Mouse (Mus musculus) CH12.LX (cell line): Measurements from ENCODE around the gene Krtap12-1. TPM values are rescaled to one million over a fixed set of nuclear protein-coding genes. Genes with fewer than 3 reads are reported as not detected.

Experiments
- DNase-seq: peaks from one replicate; pipeline ENCODE4 v3.0.0-alpha.2; 2013; ENCODE audit errors: extremely low read depth
- H3K27ac ChIP-seq: 2 replicates; pipeline ENCODE4 v1.5.1; 2012; ENCODE audit warnings: low read depth, mild to moderate bottlenecking, control low read depth, moderate library complexity; ENCODE audit not compliant: insufficient read depth
- H3K27me3 ChIP-seq: replicated peaks from 2 replicates; pipeline ENCODE3; 2012; ENCODE audit warnings: inconsistent platforms
- H3K36me3 ChIP-seq, 2 experiments: replicated peaks in 1 of 2; 2 replicates each; pipeline versions ENCODE3 to v1.6.1; 2012; ENCODE audit warnings: inconsistent platforms in 1 of 2, low read length in 1 of 2, mild to moderate bottlenecking in 1 of 2, mixed read lengths in 1 of 2, moderate library complexity in 1 of 2; ENCODE audit not compliant: control insufficient read depth in 1 of 2, insufficient read depth in 1 of 2
- H3K4me1 ChIP-seq, 2 experiments: 2 replicates each; pipeline ENCODE4 v1.6.1; 2012; ENCODE audit warnings: inconsistent platforms in 1 of 2, moderate library complexity in 1 of 2; ENCODE audit not compliant: insufficient read depth in 2 of 2, control insufficient read depth in 1 of 2
- H3K4me2 ChIP-seq: 2 replicates; pipeline ENCODE4 v1.6.1; 2012; ENCODE audit warnings: low read depth, mild to moderate bottlenecking, control low read depth; ENCODE audit not compliant: poor library complexity, insufficient read depth, severe bottlenecking
- H3K4me3 ChIP-seq, 3 experiments: fragments of 150-350 bp in 1 of 3; sonication (generic) in 1 of 3; replicated peaks in 1 of 3; 2 replicates each; pipeline versions ENCODE3 to v1.5.1; 2011 to 2012; ENCODE audit warnings: low read depth in 2 of 3, low read length in 2 of 3, mild to moderate bottlenecking in 2 of 3, moderate library complexity in 2 of 3, control low read depth in 1 of 3, improper control_type of control experiment in 1 of 3, inconsistent platforms in 1 of 3, mixed read lengths in 1 of 3; ENCODE audit not compliant: poor library complexity in 1 of 3
- H3K79me2 ChIP-seq: replicated peaks from 2 replicates; pipeline ENCODE4 v1.6.1; 2012; ENCODE audit warnings: mild to moderate bottlenecking, moderate library complexity; ENCODE audit not compliant: control insufficient read depth, poor library complexity, insufficient read depth, severe bottlenecking; ENCODE audit errors: extremely low read depth
- H3K9ac ChIP-seq: 2 replicates; pipeline ENCODE4 v1.6.1; 2012; ENCODE audit warnings: low read depth, mild to moderate bottlenecking, control low read depth, moderate library complexity; ENCODE audit not compliant: insufficient read depth
- H3K9me3 ChIP-seq: replicated peaks from 2 replicates; pipeline ENCODE3; 2012; ENCODE audit warnings: low read length, inconsistent platforms, mixed read lengths
- BHLHE40 ChIP-seq: IDR thresholded peaks from 2 replicates; pipeline ENCODE4 v1.6.1; 2011; ENCODE audit warnings: mild to moderate bottlenecking, low read depth, low read length, improper control_type of control experiment
- E2F4 ChIP-seq: IDR thresholded peaks from 2 replicates; pipeline ENCODE4 v1.6.1; 2011; ENCODE audit warnings: low read depth, low read length, improper control_type of control experiment; ENCODE audit not compliant: insufficient replicate concordance
- ELF1 ChIP-seq: IDR thresholded peaks from 2 replicates; pipeline ENCODE4 v1.6.1; 2014; ENCODE audit warnings: low read depth, mild to moderate bottlenecking, inconsistent platforms, low read length, improper control_type of control experiment
- EP300 ChIP-seq: IDR thresholded peaks from 2 replicates; pipeline ENCODE4 v1.6.1; 2011; ENCODE audit warnings: low read length, improper control_type of control experiment
- IRF4 ChIP-seq: IDR thresholded peaks from 2 replicates; pipeline ENCODE4 v1.6.1; 2014; ENCODE audit warnings: low read depth, mild to moderate bottlenecking, inconsistent platforms, low read length, improper control_type of control experiment
- JUND ChIP-seq: conservative IDR thresholded peaks from 2 replicates; pipeline ENCODE4 v1.6.1; 2011; ENCODE audit warnings: low read depth, low read length, improper control_type of control experiment
- KAT2A ChIP-seq: IDR thresholded peaks from 2 replicates; pipeline ENCODE4 v1.6.1; 2012; ENCODE audit warnings: low read length, improper control_type of control experiment, inconsistent platforms; ENCODE audit not compliant: insufficient replicate concordance
- MAZ ChIP-seq: IDR thresholded peaks from 2 replicates; pipeline ENCODE4 v1.6.1; 2012; ENCODE audit warnings: low read depth, mild to moderate bottlenecking, inconsistent platforms, low read length, improper control_type of control experiment, moderate library complexity
- MEF2A ChIP-seq: IDR thresholded peaks from 2 replicates; pipeline ENCODE4 v1.6.1; 2014; ENCODE audit warnings: low read depth, mild to moderate bottlenecking, inconsistent platforms, low read length, improper control_type of control experiment, borderline replicate concordance
- MXI1 ChIP-seq: IDR thresholded peaks from 2 replicates; pipeline ENCODE4 v1.6.1; 2011; ENCODE audit warnings: mild to moderate bottlenecking, low read depth, low read length, improper control_type of control experiment
- MYC ChIP-seq: IDR thresholded peaks from 2 replicates; pipeline ENCODE4 v1.6.1; 2011; ENCODE audit warnings: low read depth, mild to moderate bottlenecking, improper control_type of control experiment, low read length
- NELFE ChIP-seq: IDR thresholded peaks from 2 replicates; pipeline ENCODE4 v1.6.1; 2011; ENCODE audit warnings: low read depth, low read length, improper control_type of control experiment
- NRF1 ChIP-seq: IDR thresholded peaks from 2 replicates; pipeline ENCODE4 v1.6.1; 2014; ENCODE audit warnings: low read depth, mild to moderate bottlenecking, inconsistent platforms, low read length, improper control_type of control experiment, moderate library complexity
- RAD21 ChIP-seq: IDR thresholded peaks from 2 replicates; pipeline ENCODE4 v1.6.1; 2011; ENCODE audit warnings: low read depth, mild to moderate bottlenecking, low read length, improper control_type of control experiment, moderate library complexity
- SMC3 ChIP-seq: IDR thresholded peaks from 2 replicates; pipeline ENCODE4 v1.6.1; 2011; ENCODE audit warnings: low read depth, low read length, improper control_type of control experiment
- TBP ChIP-seq: conservative IDR thresholded peaks from 2 replicates; pipeline ENCODE4 v1.6.1; 2011; ENCODE audit warnings: low read depth, low read length, improper control_type of control experiment
- USF1 ChIP-seq: IDR thresholded peaks from 2 replicates; pipeline ENCODE4 v1.6.1; 2014; ENCODE audit warnings: low read depth, mild to moderate bottlenecking, inconsistent platforms, low read length, improper control_type of control experiment
- ZMIZ1 ChIP-seq: IDR thresholded peaks from 2 replicates; pipeline ENCODE4 v1.6.1; 2012; ENCODE audit warnings: low read depth, mild to moderate bottlenecking, inconsistent platforms, low read length, improper control_type of control experiment
- ZNF384 ChIP-seq: IDR thresholded peaks from 2 replicates; pipeline ENCODE4 v1.6.1; 2012; ENCODE audit warnings: low read depth, low read length, improper control_type of control experiment, inconsistent platforms
- dilution Hi-C: fragments of 300-500 bp; cut with MboI; formaldehyde crosslinking; loops from 2 replicates; pipeline ENCODE4 v1.14.3; 2020; ENCODE audit warnings: low sequenced_read_pairs; ENCODE audit not compliant: extremely low pct_unique_long_range_greater_than_20kb, extremely low pct_ligation_motif_present
- in situ Hi-C: fragments of 300-500 bp; cut with MboI; formaldehyde crosslinking; loops from 3 replicates; pipeline ENCODE4 v1.14.3; 2019; ENCODE audit warnings: low sequenced_read_pairs, low pct_ligation_motif_present, low pct_unique_long_range_greater_than_20kb, mixed read lengths
- polyA plus RNA-seq: library from polyadenylated mRNA; unstranded; fragments of >175 nt; gene quantifications from 2 replicates; pipeline ENCODE4 v1.2.1, GENCODE M21; 2012; ENCODE audit warnings: low read depth; ENCODE audit not compliant: insufficient read length
- total RNA-seq, 2 experiments: library from RNA; depleted of rRNA; stranded (reverse); fragments of 300-350 nt in 1 of 2; fragments of >200 nt in 1 of 2; gene quantifications; 2 replicates each; pipeline ENCODE4 v1.2.3; 2012 to 2014

Krtap12-1 gene
- total and polyA plus RNA-seq, 3 experiments, result not detected

DNA sequence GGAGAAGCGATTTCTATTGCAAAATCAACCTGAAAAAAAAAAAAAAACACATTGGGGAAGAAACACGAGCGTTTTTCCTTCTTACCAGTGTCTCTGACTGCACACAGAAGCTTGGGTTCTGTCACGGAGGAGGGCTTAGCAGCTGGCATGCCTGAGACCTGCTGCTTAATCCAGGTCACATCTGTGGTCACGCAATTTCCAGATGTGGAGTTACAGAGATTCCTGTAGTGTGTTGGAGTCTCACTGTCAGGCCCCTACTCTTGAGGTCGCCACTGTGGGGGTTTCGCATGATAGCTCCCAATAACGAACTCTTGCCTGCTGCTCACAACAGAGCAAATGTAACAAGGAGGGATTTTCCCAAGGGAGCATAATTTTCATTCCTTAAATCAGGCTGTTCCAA, 36.2 kb upstream of the Krtap12-1 start:
- Histone ChIP-seq H3K27ac (no peak overlapping the region), H3K79me2 (no peaks in the 10 kb centered on the region), H3K4me1 (peaks cover 2 to 37% of the 10 kb centered on the region in 2 experiments), H3K9ac (no peak overlapping the region), H3K27me3 (peaks cover 31% of the 10 kb centered on the region), H3K36me3 (no peaks in the 10 kb centered on the region), H3K4me3 (no peak overlapping the region), H3K4me2 (no peak overlapping the region), H3K9me3 (no peaks in the 10 kb centered on the region)
- TF ChIP-seq JUND (no peak), TBP (no peak), KAT2A (no peak), RAD21 (no peak)
- dilution Hi-C loops, result no loop called here
- no peak for DNase-seq
- in situ Hi-C loops, result no loop called here

DNA sequence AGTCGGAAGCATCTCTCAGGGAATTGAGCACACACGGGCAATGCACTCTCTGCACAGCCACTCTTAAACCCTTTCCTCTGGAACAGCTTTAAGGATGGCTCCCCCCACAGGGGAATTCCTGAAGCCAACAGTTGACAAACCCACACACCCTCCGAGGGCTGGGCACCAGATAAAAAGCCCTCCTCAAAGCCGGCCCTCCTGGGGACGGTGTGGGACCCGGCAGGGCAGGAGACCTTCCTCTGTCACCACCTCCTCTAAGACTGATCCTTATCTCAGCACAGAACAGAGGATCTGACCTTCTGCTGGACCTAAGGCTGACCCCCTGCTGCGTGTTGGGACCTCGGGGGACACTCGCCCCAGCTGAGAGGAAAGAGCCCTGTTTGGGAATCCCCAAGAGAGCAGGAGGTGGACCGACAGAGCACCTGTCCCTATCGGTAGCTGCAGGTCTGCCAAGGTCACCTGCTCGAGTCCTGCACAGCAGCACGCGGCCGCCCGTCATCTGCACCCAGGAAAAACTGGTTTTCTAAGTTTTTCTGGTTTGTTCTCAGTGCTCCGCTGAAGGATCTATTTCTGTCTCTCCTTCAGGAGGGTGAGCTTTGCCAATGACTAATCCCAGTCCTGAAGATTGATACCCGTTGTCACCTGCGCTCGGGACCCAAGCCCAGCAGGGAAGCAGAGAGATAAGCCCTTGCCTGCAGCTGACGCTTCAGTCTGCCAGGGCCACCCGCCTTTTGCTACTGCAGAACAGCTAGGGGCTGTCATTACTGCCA, 34.3 kb upstream of the Krtap12-1 start, which contains the start of gene Tspear:
Gene Tspear (plus strand): TSS at position 675 of the 770 bp plus-strand sequence.
- Histone ChIP-seq H3K9me3 (no peaks in the 10 kb centered on the region), H3K4me1 (peaks cover 5 to 42% of the 10 kb centered on the region in 2 experiments), H3K4me3 (no peak within 1 kb of the TSS), H3K27me3 (peaks cover 37% of the 10 kb centered on the region), H3K4me2 (no peak within 1 kb of the TSS), H3K9ac (no peak within 1 kb of the TSS), H3K79me2 (no peaks in the 10 kb centered on the region), H3K27ac (no peak within 1 kb of the TSS), H3K36me3 (no peaks in the 10 kb centered on the region)
- dilution Hi-C loops, result no loop called here
- no peak for DNase-seq
- TF ChIP-seq JUND, result no peak
- TF ChIP-seq MYC, result no peak
- no peak for TF ChIP-seq SMC3
- TF ChIP-seq NRF1, result no peak
- TF ChIP-seq KAT2A, result no peak
- TF ChIP-seq NELFE, result no peak
- in situ Hi-C loops, result no loop called here

DNA sequence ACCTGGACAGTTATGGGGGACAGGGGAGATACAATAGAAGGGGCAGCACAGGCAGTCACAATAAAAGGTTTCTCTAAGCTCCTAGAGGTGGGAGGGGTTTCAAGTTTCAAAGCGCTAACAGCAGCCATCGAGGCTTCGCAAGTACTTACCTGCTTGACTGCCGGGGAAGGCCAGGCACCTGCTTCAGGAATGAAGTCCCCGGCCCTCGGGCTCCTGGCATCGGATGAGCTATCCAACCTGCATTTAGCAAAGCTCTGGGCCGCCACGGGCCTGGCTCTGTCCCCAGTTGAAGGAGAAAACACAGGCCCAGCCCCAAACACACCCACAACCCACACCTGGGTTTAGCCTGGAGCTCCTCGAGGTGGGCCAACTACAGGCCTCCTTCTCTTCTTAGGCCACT, 33.4 kb upstream of the Krtap12-1 start:
- Histone ChIP-seq H3K27me3 (peaks cover 47% of the 10 kb centered on the region), H3K27ac (no peak overlapping the region), H3K9me3 (no peaks in the 10 kb centered on the region), H3K36me3 (no peaks in the 10 kb centered on the region), H3K4me1 (peaks cover 5 to 39% of the 10 kb centered on the region in 2 experiments), H3K79me2 (no peaks in the 10 kb centered on the region), H3K4me2 (no peak overlapping the region), H3K9ac (no peak overlapping the region), H3K4me3 (no peak overlapping the region)
- in situ Hi-C loops, result no loop called here
- dilution Hi-C loops, result no loop called here
- no peak for TF ChIP-seq E2F4
- TF ChIP-seq ZMIZ1, result no peak
- no peak for TF ChIP-seq USF1
- no peak for TF ChIP-seq BHLHE40
- TF ChIP-seq MYC, result no peak
- no peak for TF ChIP-seq NRF1
- no peak for TF ChIP-seq TBP
- TF ChIP-seq ZNF384, result no peak
- no peak for TF ChIP-seq ELF1
- no peak for TF ChIP-seq MEF2A
- TF ChIP-seq MAZ, result no peak
- TF ChIP-seq MXI1, result no peak
- TF ChIP-seq EP300, result no peak
- no peak for TF ChIP-seq IRF4
- no peak for DNase-seq
